Mouse (Mus musculus) CH12F3 (cell line): ENCODE results near the gene Cops3.

ENCODE experiments used
- in situ Hi-C: fragments of 300-500 bp; cut with MboI; formaldehyde crosslinking; loops from 2 replicates; pipeline ENCODE4 v1.14.3; 2020; ENCODE audit warnings: low sequenced_read_pairs

The Cops3 gene

DNA sequence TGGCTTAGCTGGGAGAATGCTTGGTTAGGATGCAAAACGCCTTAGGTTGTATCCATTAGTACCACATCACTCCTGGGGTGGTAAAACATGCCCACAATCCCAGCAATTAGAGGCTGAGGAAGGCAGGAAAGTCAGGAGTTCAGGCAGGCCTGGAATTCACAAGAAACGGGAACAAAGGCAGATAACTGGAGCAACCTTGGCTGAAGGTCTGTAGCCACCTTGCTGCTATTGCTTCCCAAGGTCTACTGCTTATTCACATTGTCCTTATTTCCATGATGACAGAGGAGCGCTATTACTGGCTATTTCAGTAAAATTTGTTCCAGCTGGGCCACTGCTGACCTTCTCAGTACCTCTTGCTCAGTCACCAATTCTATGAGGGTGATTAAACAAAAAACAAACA lies 26.4 kb downstream of the Cops3 start:
- in situ Hi-C loops, result no loop called here

DNA sequence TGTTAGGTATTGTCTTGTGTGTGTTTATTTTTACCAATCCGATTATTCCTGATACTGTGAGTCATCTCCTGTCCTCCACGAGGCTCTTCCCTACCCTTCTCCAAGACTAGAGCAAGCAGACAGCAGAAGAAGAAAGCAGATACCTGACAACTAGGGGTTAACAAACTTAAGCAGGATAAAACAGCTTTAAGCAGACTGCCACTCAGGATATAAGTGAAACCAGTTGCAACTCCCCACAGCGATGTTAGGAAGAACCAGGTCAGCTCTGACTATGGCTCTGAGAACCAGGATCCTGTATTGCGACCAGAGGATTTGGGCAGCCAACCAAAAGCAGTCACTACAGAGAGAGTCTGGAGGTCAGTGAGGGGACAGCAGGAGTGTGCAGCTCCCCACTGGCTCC lies 28.4 kb downstream of the Cops3 start:
- in situ Hi-C loops, result no loop called here

DNA sequence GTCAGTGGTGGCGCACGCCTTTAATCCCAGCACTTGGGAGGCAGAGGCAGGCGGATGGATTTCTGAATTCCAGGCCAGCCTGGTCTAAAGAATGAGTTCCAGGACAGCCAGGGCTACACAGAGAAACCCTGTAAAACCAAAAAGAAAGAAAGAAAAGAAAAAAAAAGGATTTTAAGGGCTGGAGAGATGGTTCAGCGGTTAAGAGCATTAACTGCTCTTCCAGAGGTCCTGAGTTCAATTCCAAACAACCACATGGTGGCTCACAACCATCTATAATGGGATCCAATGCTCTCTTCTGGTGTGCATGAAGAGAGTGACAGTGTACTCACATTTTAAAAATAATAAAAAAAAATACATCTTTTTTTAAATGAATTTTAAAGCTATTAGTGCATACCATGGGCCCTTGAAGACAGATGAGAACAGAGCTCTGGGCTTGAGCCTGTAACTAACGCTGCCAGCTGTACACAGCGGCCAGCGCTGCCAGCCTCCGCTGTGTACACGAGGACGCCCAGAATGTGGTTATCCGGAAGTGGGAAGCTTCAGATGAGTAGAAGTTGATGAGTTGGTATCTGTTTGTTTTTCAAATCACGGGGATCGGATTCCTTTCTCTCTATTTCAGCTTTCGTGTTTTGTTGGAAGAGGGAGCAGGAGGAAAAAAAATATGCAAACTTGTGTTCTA lies 29.0 kb downstream of the Cops3 start:
- in situ Hi-C loops, result no loop called here

DNA sequence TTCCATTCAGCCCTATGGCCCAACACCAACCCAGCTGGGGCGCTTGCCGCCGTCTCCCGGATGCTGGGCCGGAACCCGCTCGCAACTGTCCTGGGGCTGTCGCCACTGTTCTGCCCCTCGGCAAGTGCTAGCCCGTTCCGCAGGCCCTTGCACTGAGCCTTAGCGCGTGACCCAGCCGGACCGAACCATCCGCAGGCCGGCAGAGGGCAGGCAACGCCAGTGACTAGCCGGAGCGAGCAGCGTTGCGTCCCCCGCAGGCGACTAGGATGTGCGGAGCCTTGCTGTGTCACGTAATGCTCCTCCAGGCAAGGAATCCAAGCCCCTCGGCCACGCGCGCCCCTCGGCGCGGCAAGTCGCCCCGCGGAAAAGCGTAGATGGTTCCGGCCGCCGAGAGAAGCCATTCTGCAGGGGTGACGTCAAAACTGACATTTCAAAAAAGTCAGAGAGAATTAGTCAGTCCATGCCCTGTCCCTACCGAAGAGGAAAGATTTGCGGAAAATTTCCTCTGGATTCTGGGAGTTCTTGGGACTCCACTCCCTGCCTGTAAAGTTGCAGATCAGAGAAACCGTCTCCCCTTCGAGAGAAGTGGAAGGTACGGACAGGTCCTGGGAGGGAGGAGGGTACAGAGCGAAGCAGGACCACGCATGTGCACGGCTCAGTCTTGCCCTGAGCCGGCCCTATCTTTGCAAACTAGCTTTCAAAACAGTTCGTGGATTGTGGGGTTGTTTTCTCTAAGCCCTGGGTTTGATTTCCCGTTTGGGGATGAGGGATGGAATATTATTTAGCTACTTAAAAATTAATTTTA lies 29.8 kb downstream of the Cops3 start, which contains the start of gene Flcn:
Gene Flcn (minus strand): TSS at position 347 of the 805 bp plus-strand sequence.
- in situ Hi-C loops, result no loop called here

DNA sequence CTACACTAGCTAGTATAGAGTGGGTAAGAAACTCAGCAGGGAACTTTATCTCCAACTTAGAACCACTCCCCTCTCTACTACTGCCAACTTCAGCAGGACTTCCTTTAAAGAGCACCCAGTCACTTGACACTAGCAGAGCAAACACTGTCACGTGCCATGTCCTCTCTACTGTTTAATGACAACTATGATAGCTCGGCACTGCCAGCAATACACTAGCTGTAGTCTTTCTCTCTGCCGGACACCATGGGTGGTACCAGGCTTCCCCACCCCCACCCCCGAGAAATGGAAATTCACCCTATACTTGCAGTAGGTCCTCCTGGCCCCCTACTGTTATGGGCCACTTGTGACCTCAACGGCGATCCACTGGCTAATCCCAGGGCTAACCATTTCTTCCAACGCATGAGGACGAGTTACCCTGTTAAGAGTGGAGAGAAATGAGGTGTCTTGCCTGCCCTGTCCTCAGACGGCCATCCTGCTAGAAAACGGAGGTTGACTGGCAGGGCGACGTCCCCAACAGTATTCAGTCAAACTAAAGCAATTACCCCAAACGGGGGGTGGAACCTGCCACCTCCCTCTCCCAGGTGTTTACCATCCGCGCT lies 30.5 kb downstream of the Cops3 start:
- in situ Hi-C loops, result no loop called here

DNA sequence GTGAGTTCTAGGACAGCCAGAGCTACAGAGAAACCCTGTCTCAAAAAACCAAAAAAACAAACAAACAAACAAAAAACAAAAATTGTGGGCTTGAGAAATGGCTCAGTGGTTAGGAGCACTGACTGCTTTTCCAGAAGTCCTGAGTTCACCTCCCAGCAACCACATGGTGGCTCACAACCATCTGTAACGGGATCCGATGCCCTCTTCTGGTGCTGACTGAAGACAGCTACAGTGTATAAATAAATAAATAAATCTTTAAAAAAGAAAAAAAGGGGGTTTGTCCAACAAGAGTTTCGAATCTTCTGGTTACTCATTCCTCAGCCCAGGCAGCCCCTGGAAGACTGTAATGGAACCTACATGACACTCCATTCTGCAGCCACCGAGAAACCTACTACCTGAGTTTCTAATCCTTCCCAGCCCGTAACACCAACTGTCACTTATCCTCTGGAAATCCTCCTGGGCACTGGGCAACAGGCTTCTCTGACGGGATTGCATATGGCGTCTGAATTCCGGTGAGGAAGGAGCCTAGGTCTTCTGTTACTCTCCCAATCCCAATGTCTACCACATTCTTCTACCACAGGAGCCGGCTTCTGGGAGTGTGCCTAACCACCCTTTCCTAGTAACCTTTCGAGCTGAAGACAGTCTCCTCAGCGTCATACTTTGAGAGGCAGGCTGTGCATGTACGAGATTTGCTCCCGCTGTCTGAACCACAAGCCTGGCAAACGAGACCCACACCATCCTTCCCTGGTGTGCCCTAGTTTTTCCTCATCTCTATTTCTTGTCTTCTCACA lies 31.3 kb downstream of the Cops3 start:
- in situ Hi-C loops, result no loop called here

DNA sequence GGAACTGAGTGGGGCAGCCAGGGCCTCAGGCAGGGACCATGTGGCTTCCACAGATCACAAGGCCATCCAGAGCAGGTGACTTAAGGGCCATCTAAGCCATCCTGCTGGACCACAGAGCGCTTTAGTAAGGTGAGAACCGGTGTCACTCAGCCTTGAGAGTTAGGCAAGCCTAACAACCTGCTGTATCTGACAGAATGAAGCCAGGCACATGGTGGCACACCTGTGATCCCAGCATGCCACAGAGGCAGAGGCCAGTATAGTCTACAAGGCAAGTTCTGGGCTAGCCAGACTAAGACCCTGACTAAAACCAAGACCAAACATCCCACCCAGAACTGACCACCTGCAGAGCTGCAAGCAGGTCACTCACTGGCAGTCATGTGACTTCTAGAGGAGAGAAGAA lies 34.0 kb downstream of the Cops3 start:
- in situ Hi-C loops, result no loop called here

DNA sequence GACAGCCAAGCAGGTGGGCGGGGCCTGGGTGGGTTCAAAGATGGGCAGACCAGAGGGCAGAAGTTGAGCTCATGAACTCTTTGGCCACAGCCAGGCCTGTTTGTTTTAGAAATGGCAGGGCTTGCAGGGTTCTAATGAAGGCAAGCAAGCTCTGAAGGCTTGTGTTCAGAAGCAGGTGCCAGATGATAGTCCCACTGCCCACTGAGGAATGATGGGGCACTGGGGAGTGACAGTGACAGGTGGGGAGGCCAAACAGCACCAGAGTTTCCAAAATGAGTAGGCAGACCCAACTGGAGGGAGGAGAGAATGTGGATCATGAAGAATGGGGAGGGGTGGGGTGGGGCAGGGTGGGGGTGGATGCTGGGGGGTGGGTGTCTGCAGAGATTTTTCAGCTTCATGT lies 34.4 kb downstream of the Cops3 start:
- in situ Hi-C loops, result no loop called here

DNA sequence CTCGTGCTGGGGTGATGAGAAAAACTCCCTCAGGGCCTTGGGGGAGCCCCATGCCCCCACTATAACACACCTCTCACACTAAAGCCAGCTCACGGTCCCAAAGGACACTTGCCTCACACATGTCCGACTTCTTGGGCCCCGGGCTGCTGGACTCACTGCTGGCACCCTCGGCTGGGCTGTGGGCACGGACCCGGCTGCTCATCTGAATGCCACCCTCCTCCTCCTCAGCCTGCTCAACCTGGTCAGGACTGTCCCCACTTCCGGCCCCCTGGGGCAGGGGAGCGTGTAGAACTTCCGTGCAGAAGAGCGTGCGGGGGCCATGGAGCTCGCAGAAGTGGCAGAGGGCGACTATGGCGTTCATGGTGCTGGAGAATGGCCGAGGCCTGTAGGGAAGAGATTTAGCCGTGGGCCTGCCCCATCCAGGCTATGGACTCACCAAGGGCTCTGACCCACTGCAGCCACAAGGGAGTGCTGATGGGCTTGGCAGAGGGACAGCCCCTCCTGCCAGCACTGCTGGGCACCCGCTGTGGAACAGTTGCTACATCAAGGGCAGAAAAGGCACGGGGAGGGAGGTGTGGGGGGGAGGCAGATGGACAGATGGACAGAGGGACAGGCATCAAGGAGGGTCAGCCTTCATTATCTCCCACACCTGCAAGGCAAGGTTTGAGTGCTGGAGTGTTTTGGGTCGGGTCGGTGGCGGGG lies 35.1 kb downstream of the Cops3 start:
- in situ Hi-C loops, result no loop called here

DNA sequence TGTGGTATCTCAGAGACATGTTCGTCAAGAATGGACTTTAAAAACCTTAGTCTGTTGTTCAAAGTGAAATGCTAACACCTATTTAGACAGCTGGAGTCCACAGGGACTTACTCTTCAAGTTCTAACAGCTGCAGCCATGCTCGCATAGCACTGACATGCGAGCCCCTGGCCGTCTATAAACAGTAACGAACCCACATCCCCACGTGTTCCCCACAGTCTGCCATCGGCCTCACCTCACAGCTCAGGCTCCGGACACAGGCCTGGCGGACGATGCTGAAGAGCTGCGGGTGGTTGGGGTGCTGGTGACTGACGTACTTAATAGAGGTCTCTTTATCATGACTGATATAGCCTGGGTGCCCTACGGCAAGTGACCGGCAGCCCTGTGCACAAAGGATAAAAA lies 36.1 kb downstream of the Cops3 start:
- in situ Hi-C loops, result no loop called here

DNA sequence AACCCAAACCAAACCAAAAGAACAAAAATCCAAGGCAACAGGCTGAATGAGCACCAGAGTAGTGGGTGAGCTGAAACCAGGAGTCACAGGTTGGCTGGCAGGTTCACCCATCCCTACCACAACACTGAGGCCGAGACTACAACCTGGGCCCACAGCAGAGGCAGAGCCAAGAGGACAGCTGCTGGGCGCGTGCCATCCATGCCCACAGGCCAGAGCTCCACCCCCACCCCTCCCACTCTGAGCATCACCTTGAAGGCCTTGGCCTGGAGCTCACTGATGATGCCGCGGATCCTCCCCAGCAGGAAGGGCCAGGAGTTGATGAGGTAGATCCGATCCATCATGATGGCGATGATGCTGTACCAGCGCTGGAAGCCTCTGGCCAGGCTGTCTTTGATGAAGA lies 37.8 kb downstream of the Cops3 start:
- in situ Hi-C loops, result no loop called here

DNA sequence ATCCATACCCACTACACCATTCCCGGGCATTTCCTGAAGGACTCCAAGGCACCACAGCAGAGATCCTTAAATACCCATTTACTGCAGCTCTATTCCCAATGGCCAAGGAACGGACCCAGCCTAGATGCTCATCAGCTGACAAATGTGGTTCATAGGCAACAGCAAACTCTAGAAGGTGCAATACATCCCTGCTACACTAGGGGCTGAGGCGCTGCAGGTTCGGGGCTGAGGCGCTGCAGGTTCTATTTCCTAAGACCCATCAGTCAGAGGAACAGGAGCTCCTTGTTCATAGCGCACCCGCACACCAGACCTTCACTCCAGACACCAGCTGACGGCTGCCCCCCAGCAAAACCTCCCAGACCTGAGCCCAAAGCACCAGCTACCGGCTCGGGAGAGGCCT lies 39.2 kb downstream of the Cops3 start:
- in situ Hi-C loops, result no loop called here

DNA sequence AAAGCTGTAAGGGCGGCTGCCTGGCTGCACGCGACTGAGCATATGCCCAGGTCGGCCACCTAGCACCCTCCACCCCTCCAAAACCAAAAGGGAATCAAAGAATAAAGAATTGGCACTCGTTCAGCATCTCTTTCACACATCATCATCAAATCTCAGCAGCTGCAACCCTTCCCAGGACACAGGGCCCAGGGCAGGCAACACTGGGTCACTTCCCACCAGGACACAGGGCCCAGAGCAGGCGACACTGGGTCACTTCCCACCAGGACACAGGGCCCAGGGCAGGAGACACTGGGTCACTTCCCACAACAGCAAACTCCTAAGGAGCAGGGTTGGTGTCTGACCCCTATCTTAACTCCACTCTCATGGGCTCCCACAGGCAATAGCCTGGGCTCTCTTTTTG lies 46.2 kb downstream of the Cops3 start:
- in situ Hi-C loops, result no loop called here

DNA sequence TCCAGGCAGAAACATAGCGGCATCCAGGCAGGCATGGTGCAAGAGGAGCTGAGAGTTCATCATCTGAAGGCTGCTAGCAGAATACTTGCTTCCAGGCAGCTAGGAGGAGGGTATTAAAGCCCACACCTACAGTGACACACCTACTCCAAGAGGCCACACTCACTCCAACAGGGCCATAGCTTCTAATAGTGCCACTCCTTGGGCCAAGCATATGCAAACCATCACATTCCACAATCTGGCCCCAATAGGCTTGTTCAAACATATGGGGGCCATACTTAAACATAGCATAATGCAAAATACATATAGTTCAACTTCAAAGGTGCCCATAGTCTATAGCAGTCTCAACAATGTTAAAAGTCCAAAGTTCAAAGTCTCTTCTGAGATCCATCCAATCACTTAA lies 50.3 kb downstream of the Cops3 start:
- in situ Hi-C loops, result no loop called here

DNA sequence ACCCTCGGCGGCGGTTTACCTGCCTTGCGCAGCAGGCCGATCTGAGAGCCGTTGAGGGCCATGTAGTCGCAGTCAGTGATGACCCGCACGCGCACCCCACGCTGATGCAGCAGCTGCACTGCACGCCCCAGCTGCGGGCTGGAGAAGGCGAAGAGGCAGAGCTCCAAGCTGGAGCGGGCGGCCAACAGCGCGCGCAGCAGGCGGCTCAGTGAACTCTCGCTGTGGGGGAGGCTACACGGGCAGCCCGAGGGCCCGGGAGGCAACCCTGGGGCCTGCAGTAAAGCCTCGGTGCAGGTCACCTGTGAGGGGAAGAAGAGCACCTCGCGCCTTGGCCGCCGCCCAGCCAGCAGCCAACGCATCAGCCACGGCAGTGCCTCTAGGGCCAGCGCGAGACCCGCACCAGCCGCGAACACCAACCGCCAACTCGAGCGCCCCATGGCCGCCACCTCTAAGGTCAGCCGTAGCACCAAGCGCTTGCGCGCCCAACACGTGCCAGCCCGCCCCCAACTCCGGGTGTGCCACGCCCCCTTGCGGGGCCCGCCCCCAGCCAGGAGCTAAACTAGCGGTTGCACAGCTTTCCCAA lies 52.3 kb downstream of the Cops3 start, which contains the start of gene Pld6:
Gene Pld6 (minus strand): TSS at position 447 of the 583 bp plus-strand sequence.
- in situ Hi-C loops, result no loop called here

DNA sequence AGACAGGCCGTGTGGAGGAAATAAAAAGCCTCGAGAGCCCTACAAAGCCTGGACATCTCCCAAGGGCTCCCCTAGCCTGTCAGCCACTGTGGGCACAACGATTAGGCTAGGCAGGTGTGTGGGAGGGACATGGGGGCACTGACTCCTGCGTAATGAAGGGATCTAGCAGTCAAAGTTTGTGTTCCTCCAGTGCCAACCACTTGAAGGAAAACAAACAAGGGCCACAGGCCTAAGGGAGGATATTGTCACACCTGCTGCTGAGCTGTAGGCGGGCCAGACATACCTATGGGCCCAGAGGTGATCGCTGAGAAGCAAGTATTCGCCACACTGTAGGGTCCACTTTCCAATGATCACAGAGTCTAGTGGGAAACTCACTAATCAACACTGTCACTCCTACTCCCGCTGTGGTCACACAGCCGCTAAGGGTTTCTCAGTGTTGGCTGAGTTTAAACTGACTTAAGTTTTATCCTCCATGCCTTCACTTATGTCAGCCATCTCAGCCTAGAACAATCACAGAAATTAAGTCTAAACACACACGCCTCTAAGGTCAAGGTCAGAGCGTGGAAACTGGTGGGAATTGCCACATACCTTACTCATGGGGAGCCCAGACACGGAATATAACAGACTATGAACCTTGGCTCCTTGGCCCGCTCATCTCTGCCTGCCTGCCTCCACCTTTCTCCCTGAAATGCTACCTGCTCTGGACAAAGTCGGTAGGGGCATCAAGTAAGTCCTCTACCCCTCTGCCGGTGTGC lies 53.0 kb downstream of the Cops3 start:
- in situ Hi-C loops, result no loop called here

DNA sequence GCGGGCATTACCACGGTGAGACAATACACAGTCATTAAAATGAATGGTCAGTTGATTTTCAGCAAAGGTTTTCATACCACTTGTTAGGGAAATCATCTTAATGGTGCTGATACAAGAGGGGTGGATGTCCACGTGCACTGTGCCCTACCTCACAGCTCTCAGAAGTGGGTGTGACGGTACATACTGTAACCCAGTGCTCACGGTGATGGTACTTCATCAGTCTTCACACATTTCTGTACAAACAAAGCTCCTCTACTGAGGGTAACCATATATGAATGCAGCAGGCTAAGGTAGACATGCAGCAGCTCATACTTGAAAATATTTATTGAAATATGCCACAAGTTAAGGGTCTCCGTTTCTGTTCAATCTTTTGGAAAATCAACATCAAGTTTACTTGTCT lies 56.0 kb downstream of the Cops3 start:
- in situ Hi-C loops, result no loop called here

DNA sequence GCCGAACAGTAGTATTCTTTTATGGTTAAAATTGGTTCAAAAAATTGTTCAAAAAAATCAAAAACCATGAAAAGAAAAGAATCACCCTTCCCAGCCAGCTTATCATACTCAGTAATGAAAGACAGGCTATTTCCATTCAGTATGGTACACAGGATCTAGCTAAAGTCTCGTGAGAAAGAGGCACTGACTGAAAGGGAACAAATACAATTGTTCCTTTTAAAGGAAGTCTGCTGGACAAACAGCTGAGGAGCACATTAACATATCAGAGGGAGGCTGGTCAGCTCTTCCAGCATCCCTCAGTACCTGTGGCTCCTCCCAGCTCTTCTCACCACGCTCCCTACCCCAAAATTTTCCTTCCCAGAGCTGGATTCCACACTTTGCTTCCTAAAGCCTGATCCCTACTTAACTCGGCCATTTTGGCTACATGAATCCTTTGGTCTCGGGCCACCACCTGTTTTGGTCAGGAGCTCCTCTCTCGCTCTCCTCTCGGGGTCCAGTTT lies 57.5 kb downstream of the Cops3 start:
- in situ Hi-C loops, result no loop called here

DNA sequence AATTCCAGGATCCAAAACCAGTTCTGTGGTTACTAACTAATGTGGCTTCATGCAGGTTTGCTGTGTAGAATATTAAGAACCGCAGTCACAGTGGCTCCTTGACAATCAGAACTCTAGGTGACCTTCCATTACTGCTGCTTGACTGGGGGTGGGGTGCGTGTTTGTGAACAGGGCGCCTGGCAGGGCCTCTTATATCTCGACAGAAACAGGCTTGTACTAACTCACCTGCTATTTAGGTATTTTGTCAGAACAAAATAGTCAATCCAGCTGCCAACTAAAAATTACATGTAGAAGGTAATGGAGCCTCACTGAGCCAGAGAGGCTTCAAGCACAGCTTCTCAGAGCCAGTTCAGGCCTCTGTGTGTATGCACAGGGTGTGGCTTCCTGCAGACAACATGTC lies 59.4 kb downstream of the Cops3 start:
- in situ Hi-C loops, result no loop called here
